Mouse (Mus musculus) liver, adult 10 weeks (tissue): ENCODE data around the gene AC141477.1. TPM values are rescaled to one million over a fixed set of nuclear protein-coding genes. Genes with fewer than 3 reads are reported as not detected.

Experiments used
- polyA plus RNA-seq: library from polyadenylated mRNA; stranded (reverse); fragments of 350-450 nt; fragmentation: Illumina TruSeq; extraction: RNeasy Lipid Tissue Mini Kit (QIAGEN cat#74804); gene quantifications from one replicate; pipeline ENCODE4 v1.2.3, GENCODE M21; 2014; ENCODE audit warnings: low read depth, low replicate concordance

Gene AC141477.1
- polyA plus RNA-seq, result not detected

DNA sequence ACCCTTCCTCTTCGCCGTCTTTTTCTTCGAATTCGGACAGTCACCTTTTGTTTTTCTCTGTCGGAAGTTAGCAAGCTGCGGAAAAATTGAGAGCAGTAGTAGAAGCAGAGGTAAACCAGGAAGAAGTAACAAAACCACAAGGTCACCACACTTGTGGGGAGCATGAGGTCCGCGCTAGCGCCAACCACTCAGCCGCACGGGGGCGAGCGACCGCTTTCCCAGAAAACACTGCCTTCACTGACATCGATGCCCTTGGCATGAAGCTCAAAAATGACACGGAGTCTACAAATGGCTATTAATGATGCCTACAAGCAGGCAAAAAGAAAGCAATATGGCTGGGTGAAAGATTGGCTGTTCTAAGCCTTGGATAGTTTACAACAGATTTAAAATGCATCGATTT, at the start of gene AC141477.1:
Gene AC141477.1 (minus strand): TSS at position 164 of the 400 bp plus-strand sequence.

DNA sequence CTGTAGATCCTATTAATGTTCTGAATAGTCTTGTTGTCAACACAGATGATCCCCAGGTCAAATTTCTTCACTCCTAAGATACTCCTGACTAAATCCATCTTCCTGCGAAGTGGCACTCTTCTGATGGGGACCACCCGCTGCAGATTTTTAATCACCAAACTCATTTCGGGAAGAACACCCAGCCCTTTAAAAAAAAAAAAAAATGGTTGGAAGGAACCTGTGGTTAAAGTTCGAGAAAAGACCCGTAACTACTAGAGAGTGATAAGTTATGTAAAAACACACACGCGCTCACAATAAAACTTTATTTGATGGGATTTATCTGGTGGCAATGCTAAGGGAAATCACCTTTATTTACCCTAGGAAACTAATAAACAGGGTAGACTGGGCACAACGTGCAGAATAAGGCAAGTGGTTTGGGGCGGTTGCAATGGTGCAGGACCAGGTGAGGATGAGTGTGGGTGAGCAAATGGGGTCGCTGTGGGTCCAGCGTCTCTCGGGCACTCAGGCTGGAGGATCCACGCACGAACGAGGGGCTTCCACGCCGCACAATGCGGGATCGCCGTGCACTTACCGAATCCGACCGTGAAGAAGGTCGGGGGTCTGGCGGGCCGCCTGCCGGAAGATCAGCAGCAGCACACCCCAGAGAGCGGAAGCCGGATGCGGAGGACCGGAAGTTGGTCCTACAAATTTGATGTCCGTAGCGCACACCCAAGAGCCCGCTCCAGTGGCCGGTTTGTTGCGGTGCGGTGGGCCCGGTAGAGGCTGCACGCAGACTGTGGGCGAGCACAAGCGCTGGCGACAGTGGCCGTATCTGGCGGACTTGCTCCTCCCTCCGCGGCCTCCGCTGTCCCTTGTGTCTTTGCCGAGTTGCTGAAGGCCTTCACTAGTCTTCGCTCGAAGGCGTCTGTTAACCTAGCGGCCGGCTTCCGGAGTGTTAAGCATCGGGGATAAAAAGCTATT, 28.2 kb upstream of the AC141477.1 start, which contains the start of the genes Mcm3ap and Ybey:
Gene Mcm3ap (plus strand): TSS at position 725 of the 960 bp plus-strand sequence.
Gene Ybey (minus strand): TSS at position 912 of the 960 bp plus-strand sequence.

DNA sequence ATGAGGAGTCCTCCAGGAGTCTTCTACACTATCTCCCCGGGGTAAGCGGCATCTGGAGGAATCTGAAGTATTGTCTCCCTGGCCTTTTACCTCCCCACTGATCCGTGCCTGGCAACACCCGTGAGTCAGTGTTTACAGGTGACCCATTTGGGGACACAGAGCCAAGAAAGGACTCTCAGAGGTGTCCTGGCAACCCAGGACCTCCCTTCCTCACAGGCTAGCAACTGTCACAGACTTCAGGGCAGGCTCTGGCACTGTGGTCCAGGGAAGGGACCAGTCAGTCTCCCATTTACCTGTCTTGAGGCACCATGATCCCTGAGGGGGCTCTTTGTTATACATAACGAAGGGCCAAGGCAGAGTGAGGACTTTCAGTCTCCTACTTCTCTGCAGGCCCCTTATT, 8.6 kb upstream of the AC141477.1 start, which contains the start of gene 2610028H24Rik:
Gene 2610028H24Rik (plus strand): TSS at position 231 of the 400 bp plus-strand sequence.

DNA sequence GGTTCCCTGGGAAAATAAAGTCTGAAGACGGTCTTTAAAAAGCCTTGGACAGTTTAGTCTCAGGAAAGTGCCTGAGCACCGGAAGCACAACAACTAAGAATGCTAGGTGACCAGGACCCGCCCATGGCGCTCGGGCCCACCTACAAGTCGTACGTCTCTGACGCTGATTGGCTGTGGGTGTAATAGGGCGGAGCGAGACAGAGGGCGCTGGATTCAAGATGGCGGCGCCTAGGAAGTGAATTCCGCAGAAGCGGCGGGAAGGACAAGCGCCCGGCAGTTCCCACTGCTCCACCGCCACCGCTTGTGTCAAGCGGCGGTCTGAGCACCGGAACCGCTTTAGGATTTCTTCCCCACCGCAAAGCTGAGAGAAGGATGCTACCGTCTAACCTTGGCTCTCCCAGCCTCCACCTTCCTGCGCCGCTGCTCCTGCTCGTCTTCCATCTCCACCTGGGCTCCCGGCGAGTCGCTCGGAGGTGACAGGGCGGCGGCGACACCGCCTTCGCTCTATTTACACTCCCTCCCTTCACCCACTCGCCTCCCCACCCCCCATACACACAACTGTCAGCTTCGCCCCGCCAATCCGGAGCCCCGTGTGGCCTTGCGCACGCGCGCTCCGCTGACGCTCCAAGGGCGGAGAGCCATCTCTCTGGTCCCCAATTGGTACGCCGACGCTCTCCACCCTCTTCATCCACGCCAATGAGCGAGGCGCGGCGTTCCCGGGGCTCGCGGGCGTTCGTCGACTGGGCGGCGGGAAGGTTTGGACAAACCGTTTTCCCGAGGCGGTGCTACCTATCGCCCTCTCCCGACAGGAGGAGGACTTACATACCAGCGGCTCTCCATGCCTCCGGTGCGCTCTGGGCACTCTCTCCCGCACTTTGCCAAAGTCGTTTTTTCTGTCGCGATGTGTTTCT, 2.2 kb upstream of the AC141477.1 start, which contains the start of gene Pcnt:
Gene Pcnt (minus strand): TSS at position 609 of the 911 bp plus-strand sequence.

Other genes starting within 250 kb of the AC141477.1 start
- 0.24 TPM for gene Prmt2, start 202.6 kb downstream of the AC141477.1 start, polyA plus RNA-seq
- gene S100b, start 186.6 kb downstream of the AC141477.1 start, polyA plus RNA-seq, result not detected
- gene Dip2a, start 95.2 kb downstream of the AC141477.1 start, polyA plus RNA-seq, result 1.2 TPM
- gene Pcnt, start 2.3 kb upstream of the AC141477.1 start, polyA plus RNA-seq, result 2.6 TPM
- gene 2610028H24Rik, start 8.6 kb upstream of the AC141477.1 start, polyA plus RNA-seq, result not detected
- 6.0 TPM for gene Mcm3ap, start 28.5 kb upstream of the AC141477.1 start, polyA plus RNA-seq
- gene Ybey, start 28.7 kb upstream of the AC141477.1 start, polyA plus RNA-seq, result 1.2 TPM
- 13.8 TPM for gene Lss, start 91.1 kb upstream of the AC141477.1 start, polyA plus RNA-seq
- not detected for gene Spatc1l, start 121.8 kb upstream of the AC141477.1 start, polyA plus RNA-seq
- 61.6 TPM for gene Ftcd, start 135.2 kb upstream of the AC141477.1 start, polyA plus RNA-seq
- 0.34 TPM for gene Col6a2, start 183.2 kb upstream of the AC141477.1 start, polyA plus RNA-seq